In the genomic region with DNA sequence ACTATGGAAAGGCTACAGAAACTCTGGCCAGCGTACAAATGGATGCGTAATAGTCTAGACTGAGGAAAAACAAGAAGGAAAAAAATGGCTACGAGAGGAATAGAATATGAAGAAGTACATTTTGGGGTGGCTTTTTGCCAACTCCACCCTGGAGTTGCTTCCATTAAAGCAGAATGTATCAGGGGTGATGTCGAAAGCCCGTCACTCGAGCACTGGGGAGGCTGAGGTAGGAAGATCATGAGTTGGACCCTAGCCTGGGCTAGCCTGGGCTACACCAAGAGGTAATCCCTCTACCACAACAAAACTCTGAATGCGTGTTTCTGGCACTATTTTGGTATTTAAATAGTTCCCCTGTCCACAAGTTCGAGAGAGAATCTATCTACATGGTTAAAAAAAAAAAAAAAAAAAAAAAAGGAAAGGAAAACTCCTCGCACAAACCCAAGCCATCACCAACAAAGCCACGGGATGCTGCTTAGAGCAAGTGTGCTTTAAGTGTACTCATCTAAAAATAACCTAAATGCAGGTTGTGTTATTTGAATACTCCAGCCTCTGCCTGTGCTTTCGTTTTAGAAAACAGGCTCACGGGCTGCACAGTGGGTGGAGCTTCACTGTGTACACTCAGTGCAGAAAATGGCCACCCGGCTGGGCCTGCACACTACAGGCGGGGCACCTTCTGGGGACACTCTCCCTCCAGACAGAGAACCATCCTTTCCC, we compare ENCODE assay signal across 8 mouse cellular contexts. TPM values are rescaled to one million over a fixed set of nuclear protein-coding genes. Genes with fewer than 3 reads are reported as not detected.
DNase-seq lines count a peak whose midpoint lies in the region; ATAC-seq lines count a peak whose summit lies in the region.

No protein-coding gene starts in this region.

- no peaks in the 10 kb centered on the region for H3K36me3 ChIP-seq in midbrain, embryonic 11.5 days (ENCODE audit: control insufficient read depth, insufficient read depth, low read length)
- H3K36me3 ChIP-seq in midbrain, embryonic 15.5 days (replicated peaks), result 0 out of 2 replicates have a peak, but pooled peaks cover 3% of the 10 kb centered on the region
- H3K36me3 ChIP-seq in liver, embryonic 13.5 days, result peaks cover 15% of the 10 kb centered on the region

- H3K27ac ChIP-seq in midbrain, embryonic 11.5 days (ENCODE audit: low read depth, low read length), result no peak overlapping the region
- no peak overlapping the region for H3K27ac ChIP-seq in midbrain, embryonic 15.5 days
- H3K27ac ChIP-seq in liver, embryonic 13.5 days, result no peak overlapping the region

- H3K27me3 ChIP-seq in midbrain, embryonic 11.5 days (ENCODE audit: control insufficient read depth, insufficient read depth, low read length), result no peaks in the 10 kb centered on the region
- no peaks in the 10 kb centered on the region for H3K27me3 ChIP-seq in midbrain, embryonic 15.5 days (replicated peaks)
- no peaks in the 10 kb centered on the region for H3K27me3 ChIP-seq in liver, embryonic 13.5 days

- WGBS in midbrain, embryonic 11.5 days, result 86% methylated on average over 14 of the region's 14 CpGs
- 74% methylated on average over 14 of the region's 14 CpGs for WGBS in midbrain, embryonic 15.5 days
- 66% methylated on average over 14 of the region's 14 CpGs for WGBS in liver, embryonic 13.5 days (ENCODE audit: insufficient replicate concordance)

- H3K4me2 ChIP-seq in midbrain, embryonic 11.5 days, result no peak overlapping the region
- H3K4me2 ChIP-seq in midbrain, embryonic 15.5 days, result no peak overlapping the region
- peak overlapping the region; percentile 48 for H3K4me2 ChIP-seq in liver, embryonic 13.5 days

- H3K4me3 ChIP-seq in midbrain, embryonic 11.5 days (ENCODE audit: low read depth, low read length), result no peak overlapping the region
- H3K4me3 ChIP-seq in midbrain, embryonic 15.5 days, result no peak overlapping the region
- peak overlapping the region; percentile 37 for H3K4me3 ChIP-seq in liver, embryonic 13.5 days (replicated peaks)

- peak; percentile 64; the same call in 1 of the 2 replicates for ATAC-seq in midbrain, embryonic 11.5 days (ENCODE audit: low FRiP score)
- ATAC-seq in midbrain, embryonic 15.5 days (replicated peaks), result no peak
- ATAC-seq in liver, embryonic 13.5 days (ENCODE audit: low read depth), result peak; percentile 80
- ATAC-seq in cerebellum, adult (ENCODE audit: insufficient number of reproducible peaks, low FRiP score, low TSS enrichment), result no peak

- H3K9me3 ChIP-seq in midbrain, embryonic 11.5 days (ENCODE audit: control insufficient read depth, low read length), result no peaks in the 10 kb centered on the region
- no peaks in the 10 kb centered on the region for H3K9me3 ChIP-seq in midbrain, embryonic 15.5 days
- no peaks in the 10 kb centered on the region for H3K9me3 ChIP-seq in liver, embryonic 13.5 days (replicated peaks)

- DNase-seq in midbrain, embryonic 11.5 days (ENCODE audit: low spot score, missing footprints), result no peak
- peak; percentile 80 for DNase-seq in adrenal gland, adult 2 months
- peak; percentile 72 to 79 for DNase-seq in heart, adult 9 months (ENCODE audit: low spot score in 2 of 2)
- DNase-seq in liver, embryonic 13.5 days, result peak; percentile 27
- peak; percentile 61 for DNase-seq in spleen, adult 12 weeks (ENCODE audit: low spot score)
- DNase-seq in cerebellum, postnatal 4 days (ENCODE audit: low spot score in 2 of 2), result no peak

- no peak overlapping the region for H3K9ac ChIP-seq in midbrain, embryonic 11.5 days (ENCODE audit: low read length)
- H3K9ac ChIP-seq in midbrain, embryonic 15.5 days, result no peak overlapping the region
- peak overlapping the region; percentile 31 for H3K9ac ChIP-seq in liver, embryonic 13.5 days

- H3K4me1 ChIP-seq in midbrain, embryonic 11.5 days (ENCODE audit: control insufficient read depth, insufficient read depth, low read length), result no peaks in the 10 kb centered on the region
- peaks cover 19% of the 10 kb centered on the region; the same call in 1 of the 2 replicates for H3K4me1 ChIP-seq in midbrain, embryonic 15.5 days
- peaks cover 32% of the 10 kb centered on the region for H3K4me1 ChIP-seq in liver, embryonic 13.5 days (replicated peaks)

RNA-seq across cellular contexts. Expression of a gene that starts 39.7 kb away (rescaled TPM):
- 11.3 and 11.9 TPM in 2 replicates for polyA plus RNA-seq in midbrain, embryonic 11.5 days (2014; fragmentation: Nextera tagmentation; extraction: Ambion mirVana)
- 57.2 and 59.2 TPM in 2 replicates for polyA plus RNA-seq in midbrain, embryonic 15.5 days (2015; fragmentation: Nextera tagmentation; extraction: Ambion mirVana)
- total RNA-seq in adrenal gland, adult 2 months (2021), result 10 to 100 TPM; 63.1 to 73.9 TPM
- 13.6 and 17.4 TPM in 2 replicates for polyA plus RNA-seq in adrenal gland, adult 2 months (2012; rRNA removed)
- polyA plus RNA-seq in liver, embryonic 13.5 days (2015; fragmentation: Nextera tagmentation; extraction: Ambion mirVana), result 5.8 and 7.2 TPM in 2 replicates

Comparison
In these comparisons a context has a peak if more than half of its experiments do, and no peak if none do; other contexts are left out.
1. ATAC-seq: peak in midbrain, embryonic 11.5 days (single experiment) and liver, embryonic 13.5 days (single experiment); none in midbrain, embryonic 15.5 days (single experiment) and cerebellum, adult (single experiment).
2. DNase-seq: peak in adrenal gland, adult 2 months (single experiment), heart, adult 9 months (2 of 2), liver, embryonic 13.5 days (single experiment) and spleen, adult 12 weeks (single experiment); none in midbrain, embryonic 11.5 days (single experiment) and cerebellum, postnatal 4 days (0 of 2).